Mouse (Mus musculus) kidney, postnatal 14 days (tissue): ENCODE results near the gene Wwp2.

Experiments
- DNase-seq: peaks from one replicate; pipeline ENCODE4 v3.0.0; 2022; ENCODE audit warnings: mixed read lengths

Wwp2 gene

GRCm38 (mm10) chr8:107571486-107572135, 135.4 kb downstream of the Wwp2 start:
- DNase-seq = no peak

DNA sequence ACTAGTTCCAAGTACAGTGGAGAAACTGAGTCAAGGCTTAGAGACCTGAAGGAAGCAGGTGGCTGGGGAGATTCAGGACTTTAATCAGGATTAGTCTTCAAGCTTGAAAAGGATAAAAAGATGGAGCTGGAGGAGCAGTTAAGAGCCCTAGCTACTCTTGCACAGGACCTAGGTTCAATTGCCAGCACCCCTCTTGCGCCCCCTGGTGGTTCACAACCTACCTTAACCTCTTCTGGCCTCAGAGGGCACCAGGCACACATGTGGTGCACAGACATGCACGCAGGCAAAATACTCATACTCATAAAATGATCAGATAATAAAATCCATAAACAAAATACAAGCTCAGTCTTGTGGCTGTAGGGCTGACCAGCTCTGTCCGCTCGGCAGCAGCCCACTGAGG, 136.3 kb downstream of the Wwp2 start:
- peak; percentile 60 for DNase-seq

DNA sequence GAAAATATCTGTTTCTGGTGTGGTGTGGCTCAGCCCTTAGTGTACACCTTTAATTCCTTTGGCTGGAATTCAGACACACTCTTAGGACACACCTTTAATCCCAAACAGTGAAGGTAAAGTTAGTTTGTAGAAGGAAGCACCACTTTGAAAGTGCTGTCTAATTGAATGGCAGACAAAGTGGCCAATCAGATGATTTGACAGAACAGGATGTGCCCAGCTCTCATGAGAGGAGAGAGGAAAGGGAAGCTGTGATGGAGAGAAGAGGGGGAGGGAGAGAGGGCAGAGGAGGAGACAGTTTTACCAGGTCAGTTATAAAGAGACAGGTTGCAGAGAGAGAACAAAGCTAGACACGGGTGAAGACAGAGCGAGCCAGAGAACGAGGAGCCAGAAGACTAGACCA, 138.6 kb downstream of the Wwp2 start:
- no peak for DNase-seq

GRCm38 (mm10) chr8:107576702-107577101, 140.5 kb downstream of the Wwp2 start:
- DNase-seq = peak; percentile 90

GRCm38 (mm10) chr8:107577640-107578039, 141.5 kb downstream of the Wwp2 start:
- DNase-seq = no peak

DNA sequence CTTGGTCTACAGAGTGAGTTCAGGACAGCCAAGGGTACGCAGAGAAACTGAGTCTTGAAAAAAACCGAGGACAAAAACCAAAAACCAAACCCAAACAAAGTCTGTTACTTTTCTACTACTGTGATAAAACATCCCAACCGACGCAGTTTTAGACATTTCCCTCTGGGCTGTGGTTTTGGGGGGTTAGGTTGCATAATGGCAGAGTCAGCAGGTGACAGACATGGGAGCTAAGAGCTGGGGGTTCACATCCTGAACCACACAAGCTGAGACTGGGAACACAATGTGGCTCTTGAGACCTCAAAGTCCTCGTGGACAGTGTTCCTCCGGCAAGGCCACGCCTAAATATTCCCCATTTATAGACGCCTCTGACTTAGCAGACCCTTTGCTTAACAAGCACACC, 142.0 kb downstream of the Wwp2 start:
- no peak for DNase-seq

- DNase-seq = no peak
Observed at GRCm38 (mm10) chr8:107578541-107578940, 142.4 kb downstream of the Wwp2 start.

DNA sequence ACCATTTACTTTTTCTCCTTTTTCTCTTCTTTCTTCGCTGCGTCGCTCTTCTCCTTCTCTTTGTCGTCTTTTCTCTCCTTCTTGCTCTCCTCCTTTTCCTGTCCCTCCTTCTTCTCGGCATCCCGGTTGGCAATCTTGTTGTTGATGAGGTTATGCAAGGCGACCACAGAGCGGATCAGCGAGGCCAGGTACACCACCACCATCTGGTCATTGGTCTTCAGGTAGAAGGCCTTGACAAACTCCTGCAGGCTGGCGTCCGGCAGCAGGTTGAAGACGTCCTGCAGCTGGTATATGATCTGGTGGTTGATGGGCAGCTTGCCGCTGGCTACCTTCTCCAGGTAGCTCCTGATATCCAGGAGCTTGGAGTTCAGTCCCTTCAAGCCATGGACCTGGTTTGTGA, 144.7 kb downstream of the Wwp2 start:
- DNase-seq = no peak

DNA sequence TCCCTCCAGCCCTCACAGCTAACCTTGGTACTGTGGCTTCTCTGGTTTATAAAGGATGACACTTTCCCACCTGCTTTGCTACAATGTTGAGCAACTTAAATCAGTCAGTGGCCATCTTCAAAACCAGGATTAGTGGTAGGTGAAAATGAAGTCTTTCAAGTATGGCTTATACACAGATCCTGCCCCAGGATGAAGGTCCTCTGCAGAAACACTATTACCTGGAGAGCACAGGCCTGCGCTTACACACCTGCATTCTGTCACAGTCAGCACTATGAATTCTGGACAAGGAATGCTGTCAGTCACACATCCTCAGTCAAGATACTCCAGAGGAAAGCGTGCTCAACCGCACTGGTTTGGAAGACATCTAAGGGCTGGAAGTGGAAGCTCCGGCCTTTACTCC, 145.4 kb downstream of the Wwp2 start:
- no peak for DNase-seq

GRCm38 (mm10) chr8:107582136-107582535, 146.0 kb downstream of the Wwp2 start:
- no peak for DNase-seq

DNA sequence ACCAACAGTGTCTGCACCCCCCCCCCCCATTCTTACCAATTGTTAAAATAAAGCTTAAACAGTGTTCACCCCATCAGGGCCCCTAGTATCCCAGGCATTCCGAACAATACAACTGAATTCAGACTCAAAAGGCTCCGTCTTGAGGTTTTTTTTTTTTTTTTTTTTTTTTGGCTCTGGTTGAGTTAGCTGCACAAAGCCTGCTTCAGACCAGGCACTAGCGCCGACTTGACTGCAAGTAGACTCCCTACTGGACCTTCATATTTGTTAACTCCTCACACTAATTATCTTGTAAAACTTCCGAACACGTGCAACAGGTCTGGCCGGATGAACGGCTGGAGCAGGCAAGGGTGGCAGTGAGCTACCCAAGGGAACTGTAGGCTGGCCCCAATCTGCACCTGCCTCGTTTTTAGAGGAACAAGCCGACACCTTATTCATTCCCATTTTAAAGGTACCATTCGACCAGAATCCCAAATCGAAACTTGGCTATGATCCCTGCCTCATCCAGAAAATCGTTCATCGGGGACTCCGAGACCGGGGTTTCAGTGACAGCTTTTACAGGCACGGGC, 151.3 kb downstream of the Wwp2 start:
- peak; percentile 31 for DNase-seq

DNA sequence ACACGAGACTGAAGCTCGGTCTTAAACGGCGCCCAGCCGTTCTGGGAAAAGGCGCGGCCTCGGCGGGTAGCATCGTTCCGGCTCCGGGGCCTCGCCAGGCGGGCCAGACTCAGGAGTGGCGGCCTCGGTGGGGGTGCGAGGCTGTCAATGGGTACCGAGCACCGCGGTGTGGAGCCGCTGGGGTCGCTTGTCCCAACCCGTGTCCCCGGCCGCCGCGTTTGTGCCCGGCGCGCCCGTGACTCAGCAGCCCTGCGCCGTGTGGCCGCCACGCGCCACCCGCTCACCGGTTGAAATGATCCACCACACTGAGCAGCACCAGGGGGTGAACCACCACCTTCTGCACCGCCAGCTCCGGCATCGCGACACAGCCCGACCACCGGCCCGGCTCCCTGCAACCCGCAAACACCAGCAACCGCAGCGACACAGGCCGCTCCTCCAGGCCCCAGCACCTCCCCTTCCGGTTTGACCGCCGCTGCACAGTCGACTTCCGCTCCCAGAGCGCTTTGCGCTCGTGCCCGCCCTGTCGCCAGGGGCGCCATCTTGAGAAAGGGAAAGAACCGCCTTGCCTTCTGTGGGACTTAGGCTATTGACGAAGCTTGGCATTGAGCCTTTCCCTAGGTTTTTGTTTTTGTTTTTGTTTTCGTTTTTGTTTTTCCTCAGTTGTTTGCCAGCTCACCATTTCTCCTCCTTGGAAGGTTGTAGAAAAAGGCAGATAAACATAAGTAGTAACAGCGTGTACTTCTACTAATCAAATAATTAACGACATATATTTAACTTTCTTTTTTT, 152.0 kb downstream of the Wwp2 start, which contains the start of gene Psmd7:
Psmd7 (minus strand) TSS at position 470 of the 786 bp plus-strand sequence.
- peak; percentile 94 for DNase-seq

GRCm38 (mm10) chr8:107593967-107594729, 158.0 kb downstream of the Wwp2 start:
- DNase-seq = no peak

DNA sequence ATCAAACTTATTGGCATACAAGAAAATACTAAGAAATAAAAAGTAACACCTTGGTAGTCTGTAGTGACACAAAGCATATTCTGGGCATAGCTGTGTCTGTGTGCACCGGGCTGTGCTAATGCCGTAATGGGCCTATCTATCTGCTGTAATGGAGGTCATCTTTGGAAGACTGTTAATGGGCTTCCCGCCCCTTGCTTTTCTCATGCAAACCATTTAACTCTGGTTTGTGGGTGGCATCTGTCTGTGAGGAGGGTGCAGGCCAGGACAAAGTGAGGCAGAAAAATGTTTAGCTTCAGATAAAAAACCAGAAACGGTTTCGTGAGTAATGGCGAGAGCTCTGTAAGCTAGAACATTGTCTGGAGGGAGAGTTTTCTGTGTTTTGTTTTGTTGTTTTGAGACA, 158.7 kb downstream of the Wwp2 start:
- no peak for DNase-seq

DNA sequence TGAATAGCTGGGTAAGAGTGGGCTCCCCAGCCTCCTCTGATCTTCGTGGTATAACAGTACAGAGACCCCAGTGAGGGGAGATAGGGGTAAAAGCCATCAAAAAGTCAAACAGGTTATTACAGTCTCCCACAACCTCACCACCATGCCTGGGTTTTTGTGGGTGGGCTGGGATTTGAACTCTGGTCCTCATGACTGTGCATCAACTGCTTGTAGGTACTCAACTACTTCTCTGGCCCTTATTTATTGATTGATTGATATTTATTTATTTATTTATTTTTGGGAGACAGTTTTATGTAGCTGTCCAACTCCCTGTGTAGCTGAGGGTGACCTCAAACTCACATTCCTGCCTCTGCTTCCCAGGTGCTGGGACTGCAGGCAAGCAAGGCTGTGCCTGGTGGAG, 161.6 kb downstream of the Wwp2 start:
- no peak for DNase-seq

DNA sequence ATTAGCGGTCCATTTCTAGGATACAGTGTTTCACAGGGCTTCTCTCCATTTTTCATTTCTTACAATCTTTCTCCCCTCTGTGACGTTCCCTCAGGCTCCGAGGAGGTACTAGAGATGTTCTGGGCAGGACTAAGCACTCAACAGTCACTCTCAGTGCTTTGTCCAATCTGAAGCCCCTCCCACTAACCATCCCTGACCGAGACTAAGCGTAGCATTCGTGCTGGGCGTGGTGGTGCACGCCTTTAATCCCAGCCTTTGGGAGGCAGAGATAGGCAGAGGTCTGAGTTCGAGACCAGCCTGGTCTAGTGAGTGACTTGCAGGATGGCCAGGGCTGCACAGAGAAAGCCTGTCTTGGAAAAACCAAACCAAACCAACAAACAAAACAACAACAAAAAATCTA, 163.5 kb downstream of the Wwp2 start:
- no peak for DNase-seq

DNA sequence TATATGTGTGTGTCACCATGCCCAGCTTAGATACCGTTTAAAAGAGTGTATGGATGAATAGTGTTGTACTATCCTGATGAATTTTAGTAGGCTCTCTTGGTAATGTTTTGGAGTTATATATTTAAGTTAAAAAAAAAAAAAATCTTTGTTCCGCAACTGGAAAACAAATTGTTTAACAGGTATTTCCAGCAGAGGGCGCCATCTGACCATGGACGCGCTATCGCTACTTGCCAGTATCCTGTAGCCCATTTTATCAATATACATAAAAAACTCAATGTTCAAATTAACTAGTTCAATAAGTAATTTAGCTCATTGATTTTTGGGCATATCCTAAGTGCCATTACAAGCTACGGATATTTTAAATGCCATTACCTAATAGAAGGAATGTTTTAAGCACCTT, 166.9 kb downstream of the Wwp2 start:
- DNase-seq = peak; percentile 67
